Mouse (Mus musculus) small intestine, adult 2 months (tissue): Measurements from ENCODE around the gene Ceacam1.

ENCODE experiments used
- CTCF ChIP-seq: fragments of 200-500 bp; IDR thresholded peaks from 2 replicates; pipeline ENCODE4 v1.5.1; 2012; ENCODE audit warnings: low read depth, mild to moderate bottlenecking, control low read depth, inconsistent platforms, low read length, moderate library complexity, mixed read lengths; ENCODE audit not compliant: insufficient replicate concordance, insufficient read length; ENCODE audit errors: extremely low read depth
- POLR2A ChIP-seq: fragments of 200-500 bp; IDR thresholded peaks from 2 replicates; pipeline ENCODE4 v1.6.1; 2012; ENCODE audit warnings: low read depth, mild to moderate bottlenecking, control low read depth, inconsistent platforms, low read length, moderate library complexity

DNA sequence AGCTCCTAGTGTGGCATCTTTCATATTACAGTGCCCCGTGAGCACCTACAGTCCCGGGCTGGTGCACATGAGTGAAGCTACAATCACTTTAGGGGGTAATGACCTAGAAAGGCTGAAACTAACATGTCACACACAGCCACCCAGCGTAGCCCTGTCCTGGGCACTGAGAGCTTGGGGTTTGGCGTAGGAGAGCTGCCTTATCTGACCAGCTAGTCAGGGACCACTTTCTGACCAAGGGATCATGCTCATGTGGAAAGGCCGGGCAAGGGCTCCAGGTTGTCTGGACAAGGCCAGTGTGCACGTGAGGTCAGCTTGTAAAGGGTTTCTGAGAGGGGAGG is 36.6 kb downstream of the Ceacam1 start:
- TF ChIP-seq POLR2A = no peak
- TF ChIP-seq CTCF = no peak
